Mouse (Mus musculus) forebrain, embryonic 12.5 days (tissue): ENCODE measurements around the gene Krt35. TPM values are rescaled to one million over a fixed set of nuclear protein-coding genes. Genes with fewer than 3 reads are reported as not detected.

Experiments used
- ATAC-seq: fragments of 200-750 bp; cut with Nextera tagmentation; 2 replicates; pipeline ENCODE4 v1.8.0; 2017; ENCODE audit warnings: moderate TSS enrichment; ENCODE audit not compliant: low FRiP score
- H3K27ac ChIP-seq: fragments of 300-500 bp; sonication (generic); 2 replicates; pipeline ENCODE4 v1.5.1; 2016; ENCODE audit warnings: mild to moderate bottlenecking
- H3K27me3 ChIP-seq: fragments of 300-500 bp; sonication (generic); 2 replicates; pipeline ENCODE4 v1.6.1; 2016; ENCODE audit warnings: mild to moderate bottlenecking
- H3K36me3 ChIP-seq: fragments of 300-500 bp; sonication (generic); replicated peaks from 2 replicates; pipeline ENCODE4 v1.6.1; 2016; ENCODE audit warnings: mild to moderate bottlenecking
- H3K4me1 ChIP-seq: fragments of 300-500 bp; sonication (generic); 2 replicates; pipeline ENCODE4 v1.6.1; 2016
- H3K4me2 ChIP-seq: fragments of 300-500 bp; sonication (generic); 2 replicates; pipeline ENCODE4 v1.6.1; 2016; ENCODE audit warnings: mild to moderate bottlenecking, moderate library complexity
- H3K4me3 ChIP-seq: fragments of 300-500 bp; sonication (generic); replicated peaks from 2 replicates; pipeline ENCODE4 v1.5.1; 2016; ENCODE audit warnings: mild to moderate bottlenecking
- H3K9ac ChIP-seq: fragments of 300-500 bp; sonication (generic); 2 replicates; pipeline ENCODE4 v1.6.1; 2016; ENCODE audit warnings: mild to moderate bottlenecking
- H3K9me3 ChIP-seq: fragments of 300-500 bp; sonication (generic); 2 replicates; pipeline ENCODE4 v1.6.1; 2016
- WGBS: fragments of 180-500 bp; shearing (Covaris S2); methylation state at CpG from one replicate; pipeline ENCODE4 v1.1.7; 2016; 5-methylcytosine and 5-hydroxymethylcytosine counted together
- polyA plus RNA-seq: library from polyadenylated mRNA; unstranded; fragments of >200 nt; fragmentation: Nextera tagmentation; extraction: Ambion mirVana; gene quantifications from 2 replicates; pipeline ENCODE4 v1.2.1, GENCODE M21; 2016

Gene Krt35
- polyA plus RNA-seq, 1 experiment from 2014 or later, result not detected

DNA sequence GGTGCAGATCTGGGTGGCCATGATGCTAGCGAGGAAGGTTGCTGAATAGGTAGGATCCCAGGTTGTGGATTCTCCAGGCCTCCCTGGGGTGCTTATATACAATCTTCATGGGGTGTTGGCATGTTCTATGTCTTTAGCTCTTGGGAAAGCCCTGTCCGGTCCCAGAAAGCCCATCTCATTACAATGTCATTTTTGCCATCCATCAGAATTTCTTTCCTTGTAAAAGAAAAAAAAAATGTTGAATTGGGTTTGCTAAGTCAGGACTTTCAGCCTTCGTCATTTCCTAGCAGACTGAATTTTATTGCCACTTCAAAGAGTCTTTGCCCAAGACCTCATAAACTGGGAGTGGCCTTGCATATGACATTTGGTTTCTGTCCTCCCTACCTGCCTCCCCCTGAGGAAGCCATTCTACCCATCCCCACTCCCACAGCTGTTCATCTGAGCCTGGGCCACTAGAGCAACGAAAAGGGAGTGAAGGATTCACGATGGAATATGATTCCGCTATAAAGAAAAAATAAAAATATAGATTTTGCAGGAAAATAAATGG, 9.6 kb upstream of the Krt35 start, which contains the start of gene Krt36:
Gene Krt36, minus strand, starts transcription at position 51 of the 547 bp plus-strand sequence.
- WGBS, result 93% methylated on average over 6 of the region's 6 CpGs

DNA sequence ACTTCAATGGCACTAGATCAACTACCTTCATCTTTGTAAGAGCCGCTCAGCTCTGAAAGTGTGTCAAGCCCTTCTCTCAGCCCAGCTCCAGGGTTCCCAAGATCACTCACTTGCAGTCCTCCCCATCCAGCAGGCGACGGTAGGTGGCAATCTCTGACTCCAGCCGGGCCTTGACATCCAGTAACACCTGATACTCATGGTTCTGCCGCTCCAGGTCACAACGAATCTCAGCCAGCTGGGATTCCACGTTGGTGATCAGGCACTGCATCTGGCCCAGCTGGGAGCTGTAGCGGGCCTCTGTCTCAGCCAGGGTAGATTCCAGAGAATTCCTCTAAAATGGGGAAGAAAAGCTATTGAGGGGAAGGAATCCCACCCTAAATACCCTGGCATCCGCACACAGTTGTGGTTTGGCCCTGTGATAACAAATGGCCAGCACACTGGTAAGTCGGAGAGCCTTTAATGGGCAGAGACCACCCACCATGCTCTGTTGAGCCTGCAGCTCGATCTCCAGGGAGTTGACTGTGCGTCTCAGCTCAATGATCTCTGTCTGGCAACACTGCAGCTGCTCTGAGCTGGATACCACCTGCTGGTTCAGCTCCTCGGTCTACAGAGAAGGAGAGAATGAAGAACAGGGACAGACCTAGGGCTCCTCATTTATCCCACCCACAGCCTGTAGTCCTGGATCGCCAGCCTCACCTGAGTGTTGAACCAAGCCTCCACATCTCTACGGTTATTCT, 6.8 kb upstream of the Krt35 start:
- H3K27me3 ChIP-seq, result no peaks in the 10 kb centered on the region
- no peak for ATAC-seq
- no peak overlapping the region for H3K27ac ChIP-seq
- no peaks in the 10 kb centered on the region for H3K9me3 ChIP-seq
- WGBS, result 67% methylated on average over 15 of the region's 15 CpGs
- no peak overlapping the region for H3K4me2 ChIP-seq
- no peak overlapping the region for H3K4me3 ChIP-seq
- H3K36me3 ChIP-seq, result no peaks in the 10 kb centered on the region
- no peaks in the 10 kb centered on the region for H3K4me1 ChIP-seq
- H3K9ac ChIP-seq, result no peak overlapping the region

More for the DNA sequence above, 9.6 kb upstream of the Krt35 start, which contains the start of gene Krt36:
- Histone ChIP-seq H3K27ac (no peak within 1 kb of the TSS), H3K27me3 (no peaks in the 10 kb centered on the region), H3K36me3 (no peaks in the 10 kb centered on the region), H3K9me3 (no peaks in the 10 kb centered on the region), H3K4me1 (no peaks in the 10 kb centered on the region), H3K9ac (no peak within 1 kb of the TSS), H3K4me2 (no peak within 1 kb of the TSS), H3K4me3 (no peak within 1 kb of the TSS)
- no peak for ATAC-seq

DNA sequence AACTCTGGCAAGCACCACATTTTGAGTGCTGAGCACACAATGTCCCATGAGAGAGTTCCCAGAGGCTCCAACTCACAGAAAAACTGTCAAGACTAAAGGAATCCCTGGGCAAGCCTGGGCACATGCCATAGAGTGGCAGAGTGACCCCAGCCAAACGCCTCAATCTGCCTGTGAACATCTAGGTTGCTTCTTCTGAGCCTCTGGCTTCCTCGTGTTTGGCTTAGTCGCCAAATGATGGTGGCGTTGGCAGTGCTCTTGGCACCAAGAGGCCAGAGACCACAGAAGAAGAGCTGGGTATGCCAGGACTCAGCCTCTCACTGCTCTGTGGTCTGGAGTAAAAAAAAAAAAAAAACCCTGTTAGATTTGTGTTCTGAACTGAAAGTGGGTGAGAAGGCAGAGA, 4.3 kb upstream of the Krt35 start:
- H3K9ac ChIP-seq, result no peak overlapping the region
- no peaks in the 10 kb centered on the region for H3K36me3 ChIP-seq
- H3K9me3 ChIP-seq, result no peaks in the 10 kb centered on the region
- no peak for ATAC-seq
- no peak overlapping the region for H3K4me2 ChIP-seq
- 82% methylated on average over 4 of the region's 4 CpGs for WGBS
- H3K27me3 ChIP-seq, result no peaks in the 10 kb centered on the region
- no peaks in the 10 kb centered on the region for H3K4me1 ChIP-seq
- no peak overlapping the region for H3K4me3 ChIP-seq
- no peak overlapping the region for H3K27ac ChIP-seq

DNA sequence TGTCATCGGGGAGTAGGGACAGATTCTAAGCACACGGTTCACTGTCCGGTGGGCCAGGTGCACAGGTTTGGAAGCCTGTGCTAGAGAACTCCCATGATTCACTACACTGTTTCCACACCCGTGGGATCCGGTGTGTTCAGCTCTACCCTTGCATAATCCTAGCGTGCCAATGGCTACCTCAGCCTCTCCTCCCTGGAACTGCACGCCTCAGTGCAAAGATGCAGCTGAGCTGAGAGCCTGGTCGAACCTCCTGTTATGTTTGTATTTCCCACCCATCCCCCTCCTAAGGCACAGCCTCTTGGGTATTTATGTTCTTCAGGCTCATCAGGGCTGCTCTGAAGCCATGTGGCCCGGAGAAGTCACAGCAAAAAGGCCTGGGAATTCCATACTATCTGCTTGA, 1.8 kb upstream of the Krt35 start:
- Histone ChIP-seq H3K27me3 (no peaks in the 10 kb centered on the region), H3K27ac (no peak overlapping the region), H3K4me3 (no peak overlapping the region), H3K4me1 (no peaks in the 10 kb centered on the region), H3K9me3 (no peaks in the 10 kb centered on the region), H3K9ac (no peak overlapping the region), H3K4me2 (no peak overlapping the region), H3K36me3 (no peaks in the 10 kb centered on the region)
- no peak for ATAC-seq
- 84% methylated on average over 9 of the region's 9 CpGs for WGBS

DNA sequence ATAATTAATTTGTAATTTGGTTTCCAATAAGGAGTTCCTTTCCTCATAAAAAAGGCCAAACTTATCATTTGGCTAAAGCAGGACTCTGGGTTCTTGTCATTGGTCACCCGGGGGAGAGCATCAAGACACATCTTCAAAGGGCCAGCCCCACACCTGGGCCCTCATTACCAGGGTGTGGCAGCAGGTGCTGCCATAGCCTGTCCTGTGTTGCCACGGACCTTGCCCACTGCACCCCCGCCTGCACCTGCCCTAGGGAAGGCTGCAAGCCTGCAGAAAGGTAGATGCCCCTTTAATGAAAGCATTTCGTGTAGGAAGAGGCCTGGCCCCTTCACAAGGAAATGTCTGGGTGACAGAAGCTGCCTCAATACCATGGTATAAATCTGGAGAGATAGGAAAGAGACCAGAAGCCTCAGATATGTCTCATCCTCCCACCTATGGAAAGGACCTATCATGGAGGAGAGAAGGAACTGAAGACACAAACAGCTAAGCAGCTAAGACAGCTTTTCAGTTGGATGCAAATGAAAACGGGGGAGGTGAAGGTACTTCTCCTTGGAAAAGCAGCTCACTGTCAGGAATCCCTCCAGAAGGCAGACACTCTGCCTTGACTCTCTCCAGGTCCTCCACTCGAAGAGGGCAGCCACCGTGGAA, 7.5 kb downstream of the Krt35 start:
- no peak overlapping the region for H3K4me2 ChIP-seq
- H3K9me3 ChIP-seq, result no peaks in the 10 kb centered on the region
- H3K27me3 ChIP-seq, result no peaks in the 10 kb centered on the region
- ATAC-seq, result no peak
- H3K4me3 ChIP-seq, result no peak overlapping the region
- WGBS, result 69% methylated on average over 7 of the region's 7 CpGs
- H3K36me3 ChIP-seq, result no peaks in the 10 kb centered on the region
- H3K27ac ChIP-seq, result no peak overlapping the region
- H3K4me1 ChIP-seq, result no peaks in the 10 kb centered on the region
- no peak overlapping the region for H3K9ac ChIP-seq

DNA sequence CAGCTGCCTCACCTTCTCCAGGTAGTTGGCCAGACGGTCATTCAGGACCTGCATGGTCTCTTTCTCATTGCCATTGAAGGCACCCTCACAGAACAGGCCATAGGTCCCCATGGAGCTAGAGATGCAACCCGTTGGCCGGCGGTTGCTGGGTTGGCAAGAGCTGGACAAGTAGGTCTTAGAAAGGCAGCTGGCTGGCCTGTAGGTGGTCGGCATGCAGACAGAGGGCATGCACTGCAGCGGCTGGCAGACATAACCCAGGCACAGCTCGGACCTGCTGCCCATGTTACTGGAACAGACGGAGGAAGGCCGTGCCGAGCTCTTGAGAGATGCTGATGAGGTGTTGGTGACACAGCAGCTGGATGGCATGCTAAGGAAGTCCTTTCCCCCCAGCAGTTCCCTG, 8.2 kb downstream of the Krt35 start, which contains the start of gene Krt32:
Gene Krt32, minus strand, starts transcription at position 366 of the 400 bp plus-strand sequence.
- H3K27me3 ChIP-seq, result no peaks in the 10 kb centered on the region
- H3K4me2 ChIP-seq, result no peak within 1 kb of the TSS
- H3K4me3 ChIP-seq, result no peak within 1 kb of the TSS
- H3K9me3 ChIP-seq, result no peaks in the 10 kb centered on the region
- WGBS, result 93% methylated on average over 10 of the region's 10 CpGs
- H3K27ac ChIP-seq, result no peak within 1 kb of the TSS
- H3K9ac ChIP-seq, result no peak within 1 kb of the TSS
- no peak for ATAC-seq
- H3K36me3 ChIP-seq, result no peaks in the 10 kb centered on the region
- H3K4me1 ChIP-seq, result no peaks in the 10 kb centered on the region

DNA sequence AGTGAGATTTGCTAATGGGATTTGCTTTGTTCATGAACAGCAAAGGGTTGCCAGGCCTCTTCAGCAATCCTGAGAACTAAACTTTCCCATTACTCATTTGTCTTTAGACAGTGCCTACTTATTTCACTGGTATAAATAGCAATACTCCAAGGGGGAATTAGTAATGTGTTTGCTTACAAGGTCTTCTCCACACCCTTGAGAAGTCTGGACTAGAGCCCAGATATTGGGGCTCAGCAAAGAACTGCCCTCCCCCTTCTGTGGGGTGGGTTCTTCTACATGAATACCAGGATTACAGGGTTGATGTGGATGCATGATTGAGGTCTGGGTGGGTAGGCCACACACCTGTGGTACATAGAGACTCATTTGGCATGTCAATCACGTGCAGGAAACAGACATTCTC, 22.2 kb downstream of the Krt35 start:
- Histone ChIP-seq H3K4me2 (no peak overlapping the region), H3K4me3 (no peak overlapping the region), H3K4me1 (peaks cover 2% of the 10 kb centered on the region; the same call in 1 of the 2 replicates), H3K9me3 (no peaks in the 10 kb centered on the region), H3K9ac (no peak overlapping the region), H3K27me3 (no peaks in the 10 kb centered on the region), H3K36me3 (no peaks in the 10 kb centered on the region), H3K27ac (no peak overlapping the region)
- no peak for ATAC-seq
- 50% methylated on average over 1 of the region's 1 CpGs for WGBS

DNA sequence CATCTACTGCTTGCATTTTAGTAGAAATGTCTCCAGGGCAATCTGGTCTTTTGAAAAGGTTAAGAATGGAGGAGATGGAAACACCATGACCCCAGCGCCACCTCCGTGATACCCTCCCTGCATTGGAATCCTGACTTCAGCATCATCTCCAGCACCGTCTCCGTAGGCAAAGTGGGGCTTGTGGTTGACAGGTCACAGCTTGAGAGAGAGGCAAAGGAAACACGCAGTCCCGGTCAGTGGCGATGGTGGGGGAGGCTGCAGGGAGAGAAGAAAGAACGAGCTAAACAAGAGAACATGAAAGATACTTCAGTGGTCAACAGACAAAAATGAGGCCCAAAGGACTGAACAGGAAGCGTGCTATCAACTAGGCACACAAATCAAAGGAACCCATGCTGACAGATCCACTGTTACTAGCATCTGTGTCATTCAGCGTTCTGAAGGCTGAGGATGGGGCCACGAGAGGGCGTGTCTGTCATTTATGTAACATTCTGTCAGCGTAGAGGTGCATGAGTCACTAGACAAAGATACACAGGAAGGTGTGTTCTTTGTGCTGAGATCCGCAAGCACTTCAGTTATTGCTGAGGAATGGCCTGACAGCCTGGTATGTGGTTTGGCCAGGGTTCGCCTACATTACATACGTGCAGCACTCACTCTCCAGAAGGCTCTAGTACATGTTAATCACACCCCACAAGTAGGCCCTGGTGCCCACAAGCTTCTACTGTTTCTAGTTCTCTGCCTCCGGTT, 28.6 kb downstream of the Krt35 start:
- Histone ChIP-seq H3K4me2 (no peak overlapping the region), H3K27me3 (no peaks in the 10 kb centered on the region), H3K27ac (no peak overlapping the region), H3K9ac (no peak overlapping the region), H3K4me3 (no peak overlapping the region), H3K4me1 (no peaks in the 10 kb centered on the region), H3K36me3 (no peaks in the 10 kb centered on the region), H3K9me3 (no peaks in the 10 kb centered on the region)
- 88% methylated on average over 17 of the region's 17 CpGs for WGBS
- no peak for ATAC-seq

DNA sequence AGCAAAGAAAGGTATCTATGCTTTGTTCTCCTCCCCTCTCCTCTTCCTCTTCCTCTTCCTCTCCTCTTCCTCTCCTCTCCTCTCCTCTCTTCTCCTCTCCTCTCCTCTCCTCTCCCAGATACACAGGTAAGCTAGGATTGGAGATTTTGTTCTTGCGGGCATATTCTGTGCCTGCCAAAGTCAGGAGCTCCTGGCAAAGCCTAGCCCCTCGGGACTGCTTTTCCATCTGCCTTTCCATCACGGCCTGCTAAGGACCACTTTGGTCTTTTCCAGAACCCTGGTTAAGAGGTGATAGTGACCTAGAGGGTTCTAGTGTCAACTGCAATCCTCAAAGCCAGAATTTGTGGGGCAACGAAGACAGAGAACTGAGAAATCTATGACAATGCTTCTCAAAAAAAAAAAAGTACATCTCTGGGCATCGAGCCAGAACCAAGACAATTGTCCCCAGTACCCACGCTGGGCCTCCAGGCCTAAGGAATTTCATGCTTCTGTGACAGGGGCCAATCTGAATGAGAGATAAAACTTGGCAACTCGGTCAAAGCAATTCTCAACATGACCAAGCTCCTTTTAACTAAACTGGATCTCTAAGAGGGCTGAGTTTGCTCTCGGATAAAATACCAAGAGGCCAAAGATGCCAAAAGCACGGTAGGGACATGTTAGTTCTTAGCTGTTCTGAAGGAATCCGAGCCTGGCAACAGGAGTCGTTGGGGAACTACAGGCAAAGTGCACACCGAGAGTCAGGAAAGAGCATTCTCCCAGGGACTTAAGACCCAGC, 29.6 kb downstream of the Krt35 start:
- Histone ChIP-seq H3K9ac (no peak overlapping the region), H3K4me3 (no peak overlapping the region), H3K27me3 (no peaks in the 10 kb centered on the region), H3K27ac (no peak overlapping the region), H3K9me3 (no peaks in the 10 kb centered on the region), H3K4me2 (no peak overlapping the region), H3K4me1 (no peaks in the 10 kb centered on the region), H3K36me3 (no peaks in the 10 kb centered on the region)
- no peak for ATAC-seq
- 81% methylated on average over 12 of the region's 12 CpGs for WGBS

DNA sequence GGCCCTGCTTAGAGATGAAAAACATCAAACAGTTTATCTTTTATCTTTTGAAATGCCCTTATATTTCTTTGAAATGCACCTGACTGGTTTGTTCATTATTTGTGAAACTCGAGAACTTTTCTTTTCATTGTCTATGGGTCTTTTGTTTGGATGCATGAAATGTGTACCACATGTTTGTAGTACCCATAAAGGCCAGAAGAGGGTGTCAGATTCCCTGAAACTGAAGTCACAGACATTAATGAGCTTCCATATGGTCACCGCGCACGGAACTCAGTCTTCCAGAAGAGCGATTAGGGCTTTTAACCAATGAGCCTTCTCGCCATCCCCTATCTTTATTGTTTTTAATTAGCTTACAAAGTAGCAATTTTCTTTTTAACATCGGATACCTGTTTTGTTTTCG, 37.2 kb downstream of the Krt35 start:
- Histone ChIP-seq H3K4me1 (no peaks in the 10 kb centered on the region), H3K4me2 (no peak overlapping the region), H3K36me3 (no peaks in the 10 kb centered on the region), H3K9ac (no peak overlapping the region), H3K4me3 (no peak overlapping the region), H3K9me3 (no peaks in the 10 kb centered on the region), H3K27me3 (no peaks in the 10 kb centered on the region), H3K27ac (no peak overlapping the region)
- 62% methylated on average over 8 of the region's 8 CpGs for WGBS
- ATAC-seq, result no peak

DNA sequence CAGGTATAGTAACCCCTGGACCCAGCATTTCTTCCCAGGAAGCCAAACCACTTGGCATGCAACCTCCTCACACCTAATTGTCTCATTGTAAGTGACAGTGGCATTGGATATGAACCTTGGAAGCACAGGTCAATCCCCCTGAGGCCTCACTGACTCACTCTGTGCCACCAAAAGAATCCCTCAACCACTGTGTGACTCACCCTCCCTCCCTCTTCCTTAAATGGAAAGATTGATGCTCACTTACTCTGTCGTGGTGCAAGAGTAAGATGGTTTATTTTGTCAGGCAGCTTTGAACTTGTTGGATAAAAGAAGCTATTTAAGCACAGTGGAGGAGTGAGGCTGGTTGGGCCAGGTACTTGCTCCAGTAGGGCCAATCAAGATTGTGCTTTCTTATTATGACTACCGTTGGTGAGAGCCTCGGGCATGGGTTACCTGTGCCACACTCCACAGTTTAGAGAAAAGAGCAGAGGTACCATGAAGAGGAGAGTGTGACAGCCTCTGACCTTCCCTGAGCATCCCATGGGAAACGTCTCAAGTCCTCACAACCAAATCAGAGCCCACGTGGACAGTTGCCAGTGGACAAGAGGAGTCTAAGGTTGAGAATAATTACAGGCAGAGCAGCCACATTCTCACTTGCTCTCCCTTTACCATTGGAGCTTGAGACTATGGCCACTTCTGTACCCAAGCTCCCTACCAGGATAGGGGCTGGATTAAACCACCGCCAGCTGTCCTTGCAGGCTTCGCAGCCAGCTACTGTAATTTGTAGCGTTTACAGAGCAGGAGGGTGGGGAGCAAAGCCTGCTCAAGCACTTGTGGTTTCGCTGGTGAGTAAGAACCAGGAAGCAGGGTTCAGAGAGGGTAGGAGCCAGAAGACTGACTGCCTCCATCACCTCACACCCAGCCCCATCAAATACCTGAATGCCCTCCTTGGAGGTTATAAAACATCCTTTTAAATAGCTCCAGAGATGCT, 40.1 kb downstream of the Krt35 start:
- Histone ChIP-seq H3K9ac (no peak overlapping the region), H3K4me1 (no peaks in the 10 kb centered on the region), H3K36me3 (no peaks in the 10 kb centered on the region), H3K4me3 (no peak overlapping the region), H3K4me2 (no peak overlapping the region), H3K9me3 (no peaks in the 10 kb centered on the region), H3K27ac (no peak overlapping the region), H3K27me3 (no peaks in the 10 kb centered on the region)
- 80% methylated on average over 9 of the region's 9 CpGs for WGBS
- no peak for ATAC-seq
